Mouse (Mus musculus) left cerebral cortex, postnatal 14 days (tissue): ENCODE measurements around the gene Kcnc2. TPM values are rescaled to one million over a fixed set of nuclear protein-coding genes. Genes with fewer than 3 reads are reported as not detected.
"Not testable (repeated sequence)": the region's sequence is repeated elsewhere in the genome, so short reads cannot be mapped to it uniquely, and the experiment has no call there.

Source experiments
- DNase-seq, 2 experiments: peaks; one replicate each; pipeline ENCODE4 v3.0.0; 2021 to 2022; ENCODE audit warnings: low spot score in 2 of 2, mixed read lengths in 1 of 2
- intact Hi-C: fragments of 180-260 bp; cut with DNase I; formaldehyde crosslinking; loops from one replicate; pipeline ENCODE4 v1.15.1; 2025
- long read RNA-seq, 2 experiments: library from polyadenylated mRNA; stranded (forward); transcript quantifications; one replicate each; pipeline ENCODE4 v2.0.0; 2021
- total RNA-seq, 2 experiments: library from RNA; stranded (reverse); gene quantifications; 2 replicates each; pipeline ENCODE4 v1.2.3; 2021

Gene Kcnc2
- 10 to 100 TPM; 67.1 to 68.4 TPM for total RNA-seq
- long read RNA-seq, experiment 1, full-length matches to known transcripts: 1 of 51 reads
- long read RNA-seq, experiment 1, partial matches to known transcripts: 26 of 51 reads
- long read RNA-seq, experiment 1, other reads (novel, unspliced or antisense): 24 of 51 reads
- long read RNA-seq, experiment 2, partial matches to known transcripts: 14 of 33 reads
- long read RNA-seq, experiment 2, other reads (novel, unspliced or antisense): 19 of 33 reads

DNA sequence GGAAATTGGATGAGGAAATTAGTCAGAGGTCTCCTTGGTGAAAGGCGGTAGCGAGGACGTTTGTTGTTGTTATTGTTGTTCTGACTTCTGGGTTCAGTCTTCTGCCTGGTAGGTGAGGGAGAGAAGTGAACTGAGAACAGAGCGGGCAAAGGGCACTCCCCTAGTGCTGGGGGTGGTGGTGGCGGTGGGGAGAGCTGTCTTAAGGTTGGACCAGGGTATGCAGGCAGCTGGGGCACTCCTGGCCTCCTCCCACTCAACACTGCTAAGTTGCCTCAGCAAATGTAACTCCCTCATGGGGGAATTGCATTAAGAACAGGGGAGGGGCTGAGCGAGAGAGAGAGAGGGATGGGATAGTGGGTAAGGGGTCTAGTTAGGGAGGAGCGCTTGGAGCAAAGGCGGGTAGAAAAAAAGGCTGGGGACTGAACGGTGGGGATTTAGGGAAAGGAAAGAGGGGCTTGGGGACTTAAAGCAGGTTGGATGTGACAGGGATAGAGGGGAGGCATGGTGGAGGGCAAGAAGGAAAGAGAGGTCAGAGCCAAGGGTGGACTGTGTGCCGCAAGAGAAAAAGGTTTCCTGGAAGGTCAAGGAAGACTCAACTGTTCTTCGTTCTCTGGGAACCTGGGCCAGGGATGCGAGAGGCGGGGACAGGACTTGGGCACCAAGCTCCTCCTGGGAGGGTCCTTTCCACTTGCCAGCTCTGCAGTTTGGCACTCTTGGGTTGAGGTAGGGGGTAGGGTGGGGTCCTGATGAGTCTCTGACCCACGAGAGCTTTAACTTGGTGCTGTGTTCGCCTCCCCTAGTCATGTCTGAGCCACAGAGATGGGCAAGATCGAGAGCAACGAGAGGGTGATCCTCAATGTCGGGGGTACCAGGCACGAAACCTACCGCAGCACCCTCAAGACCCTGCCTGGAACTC, at the start of gene Kcnc2:
TSS of gene Kcnc2 (plus strand) at position 235 of the 916 bp plus-strand sequence.
- intact Hi-C loops: no loop called here
- DNase-seq: no peak

DNA sequence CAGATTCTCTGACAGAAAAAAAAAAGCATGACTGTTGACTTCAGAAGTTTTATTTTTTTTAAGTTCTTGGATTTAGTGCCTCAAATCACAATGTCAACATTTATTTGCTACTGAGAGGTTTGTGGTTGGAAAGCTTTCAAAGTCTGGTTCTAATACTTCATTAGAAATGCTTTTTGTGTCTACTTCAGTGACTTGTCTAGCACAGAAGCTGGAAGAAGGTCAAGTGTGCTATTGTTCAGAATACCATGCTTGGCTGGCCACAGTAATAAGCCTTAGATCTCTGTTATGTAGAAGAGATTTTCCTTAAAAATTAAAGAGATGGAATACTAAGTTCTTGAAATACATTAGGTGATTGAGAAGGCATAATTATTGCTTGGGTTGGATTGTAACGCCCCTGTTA, 43.8 kb upstream of the Kcnc2 start:
- no peak for DNase-seq
- intact Hi-C loops: no loop called here

DNA sequence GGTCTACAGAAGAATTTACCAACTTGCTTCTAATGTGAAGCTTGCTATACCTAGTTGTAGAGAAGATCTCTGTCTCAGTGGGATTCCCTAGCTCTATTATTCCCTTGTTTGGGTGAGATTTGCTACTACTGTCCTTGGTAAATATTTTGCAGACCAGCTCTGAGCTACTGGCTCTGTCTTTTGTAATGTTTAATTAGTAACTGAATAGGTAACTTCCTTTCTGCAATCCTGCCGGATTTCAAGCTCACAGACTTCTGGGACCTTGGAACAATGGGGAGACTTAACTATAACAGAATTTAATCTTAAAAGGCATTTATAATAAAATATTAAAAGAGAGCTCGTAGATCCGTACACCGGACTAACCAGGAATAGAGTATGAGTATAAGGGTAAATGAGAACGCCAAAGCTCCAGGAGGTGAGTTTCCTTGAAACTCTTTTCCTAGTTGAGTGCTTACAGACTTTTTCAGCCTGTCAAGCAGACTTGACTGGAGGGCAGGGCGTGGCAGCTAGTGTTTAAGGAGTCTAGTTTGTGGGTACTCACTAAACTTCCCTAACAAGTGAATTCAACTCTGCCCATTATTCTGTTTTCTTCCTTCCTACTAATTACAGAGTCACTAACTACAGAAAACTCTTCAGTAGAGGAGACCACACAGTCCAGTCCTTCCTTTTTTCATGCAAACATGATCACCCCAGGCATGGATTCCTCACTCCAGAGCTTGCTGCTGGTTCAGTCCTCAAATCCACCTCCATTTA, 41.7 kb upstream of the Kcnc2 start:
- intact Hi-C loops, DNase-seq: not testable (repeated sequence)

DNA sequence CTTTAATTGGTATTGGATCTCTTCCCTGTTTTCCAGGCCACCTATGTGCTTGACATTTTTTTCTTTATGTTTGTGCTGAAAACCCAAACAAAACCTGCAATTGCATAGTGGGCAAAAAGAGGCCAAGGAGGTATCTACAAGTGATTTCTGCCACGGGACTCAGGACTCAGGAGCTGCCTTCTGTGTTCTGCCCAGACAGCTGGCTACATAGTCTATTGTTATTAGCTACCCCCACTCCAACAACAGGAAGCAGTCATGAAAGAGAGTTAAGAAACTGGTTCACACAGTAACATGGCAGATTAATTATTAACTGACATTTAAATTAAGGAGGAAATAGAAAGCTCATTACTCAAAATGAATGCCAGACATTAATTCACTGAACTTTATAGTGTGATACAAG, 38.2 kb upstream of the Kcnc2 start:
- intact Hi-C loops, DNase-seq: not testable (repeated sequence)

DNA sequence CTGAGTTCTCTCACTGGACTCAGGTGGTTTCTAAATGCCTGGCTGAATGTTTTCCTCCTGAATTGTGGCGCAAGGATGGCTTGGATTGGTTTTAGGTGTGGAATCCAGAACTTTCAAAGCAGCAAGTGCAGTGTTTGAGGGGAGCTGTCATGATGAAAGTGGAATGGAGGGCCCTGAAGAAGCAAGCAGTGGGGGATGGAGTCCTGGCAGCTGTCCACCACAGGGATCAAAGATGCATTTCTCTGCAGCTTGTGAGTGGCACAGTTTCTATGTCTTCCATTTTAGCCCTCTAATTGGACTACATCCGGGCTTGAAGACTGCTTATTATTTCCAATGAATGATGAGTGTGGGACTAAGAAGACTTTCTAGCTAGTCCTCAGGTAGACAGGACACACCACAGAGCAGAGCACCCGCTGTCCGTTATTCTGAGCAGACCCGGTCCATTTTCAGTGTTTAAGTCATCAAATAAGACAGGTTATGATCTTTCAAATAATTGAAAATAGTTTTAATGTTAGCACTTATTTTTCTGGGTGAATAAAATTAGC, 35.5 kb upstream of the Kcnc2 start:
- DNase-seq, intact Hi-C loops: not testable (repeated sequence)

DNA sequence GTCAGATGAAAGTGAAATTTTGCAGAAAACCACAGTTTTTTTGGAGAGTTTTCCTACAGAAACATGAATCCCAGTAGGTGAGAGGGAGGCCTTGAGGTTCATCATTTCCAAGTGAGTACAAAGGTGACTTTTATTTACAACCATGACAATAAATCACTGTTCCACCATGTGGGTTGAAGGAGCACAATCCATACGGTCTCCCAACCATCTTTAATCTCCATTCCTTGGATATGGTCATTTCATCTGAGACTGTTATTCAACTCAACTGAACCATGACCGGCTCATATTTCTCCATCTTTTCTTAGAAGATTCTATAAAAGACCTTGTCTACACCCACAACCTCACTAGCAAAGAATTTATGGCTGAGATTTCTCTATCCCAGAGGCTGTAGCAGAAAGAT, 22.6 kb upstream of the Kcnc2 start:
- DNase-seq: no peak
- intact Hi-C loops: no loop called here

DNA sequence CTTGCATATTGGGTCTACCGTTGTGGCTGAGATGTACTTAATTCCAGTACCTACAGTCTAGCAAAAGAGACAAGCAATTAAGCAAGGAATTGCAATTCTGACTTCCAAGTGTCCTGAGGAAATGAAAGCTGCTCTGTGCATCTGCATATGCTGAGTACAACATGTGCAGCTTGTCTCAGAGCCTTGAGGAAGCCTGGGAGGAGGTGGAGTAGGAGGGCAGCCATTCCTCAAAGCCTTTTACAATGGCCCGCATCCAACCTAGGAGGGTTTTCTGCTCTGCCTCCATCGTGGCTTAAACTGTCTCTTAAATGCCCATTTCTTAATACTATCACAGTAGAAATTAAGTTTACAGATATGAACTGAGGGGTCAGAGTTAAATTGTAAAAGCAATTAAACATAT, 7.5 kb upstream of the Kcnc2 start:
- peak in 1 of 2 experiments; percentile 29 for DNase-seq
- intact Hi-C loops: no loop called here

DNA sequence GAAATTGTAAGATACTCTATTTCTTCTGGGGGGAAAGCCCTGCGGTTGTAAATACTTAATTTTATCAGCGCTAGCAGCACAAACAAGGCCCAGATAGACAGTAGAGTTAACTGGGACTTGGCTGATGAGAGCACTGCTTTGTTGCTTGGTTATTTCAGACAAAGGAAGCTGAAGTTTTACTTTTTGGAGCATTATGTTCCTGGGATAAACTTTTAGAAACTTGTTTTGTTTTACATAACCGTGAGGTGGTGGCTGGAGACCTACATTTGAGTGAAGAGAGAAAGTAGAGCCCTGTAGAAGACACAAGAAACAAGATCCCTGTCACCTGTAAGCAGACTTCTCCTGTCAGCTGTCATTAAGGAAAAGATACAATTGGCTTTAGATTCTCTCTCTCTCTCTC, 1.4 kb upstream of the Kcnc2 start:
- intact Hi-C loops: no loop called here
- DNase-seq: no peak

DNA sequence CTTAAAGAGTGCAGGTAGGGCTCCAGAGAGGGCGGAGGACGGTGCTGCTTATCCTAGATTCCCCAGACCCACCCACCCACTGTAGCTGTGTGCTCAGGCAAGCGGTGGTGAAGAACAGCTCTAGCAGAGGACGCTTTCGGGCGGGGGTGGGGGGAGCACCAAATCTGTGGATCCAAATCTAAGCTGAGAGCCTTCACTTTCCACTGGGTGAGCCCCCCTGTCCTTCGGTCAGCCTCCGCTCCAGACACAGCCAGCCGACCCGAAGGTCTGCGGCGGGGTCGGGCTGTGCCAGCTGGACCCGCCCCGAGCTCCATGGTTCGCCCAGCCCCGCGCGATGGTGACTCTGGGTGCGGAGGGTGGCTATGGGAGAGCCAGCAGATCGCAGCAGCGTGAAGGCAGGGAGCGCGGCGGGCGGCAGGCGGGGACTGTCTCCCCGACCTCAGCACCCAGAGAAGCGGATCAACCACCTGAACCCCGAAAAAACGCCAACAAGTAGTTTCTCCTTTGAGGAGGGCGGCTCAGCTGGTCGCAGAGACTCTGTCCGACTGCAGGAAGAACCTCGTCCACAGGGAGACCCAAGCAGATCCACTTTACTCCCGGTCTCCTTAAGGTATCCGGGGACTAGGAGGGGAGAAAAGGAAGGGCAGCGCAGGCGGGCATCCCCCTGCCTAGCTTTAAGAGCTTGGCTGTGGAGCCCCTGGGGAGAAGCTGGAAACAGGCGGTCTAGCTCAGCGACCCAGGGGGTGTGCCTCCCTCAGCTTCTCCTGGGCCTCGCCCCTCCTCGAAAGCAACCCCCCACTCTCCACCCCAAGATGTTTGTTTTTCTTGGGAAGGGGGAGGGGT, 761 bp upstream of the Kcnc2 start:
- intact Hi-C loops: no loop called here
- DNase-seq: no peak

DNA sequence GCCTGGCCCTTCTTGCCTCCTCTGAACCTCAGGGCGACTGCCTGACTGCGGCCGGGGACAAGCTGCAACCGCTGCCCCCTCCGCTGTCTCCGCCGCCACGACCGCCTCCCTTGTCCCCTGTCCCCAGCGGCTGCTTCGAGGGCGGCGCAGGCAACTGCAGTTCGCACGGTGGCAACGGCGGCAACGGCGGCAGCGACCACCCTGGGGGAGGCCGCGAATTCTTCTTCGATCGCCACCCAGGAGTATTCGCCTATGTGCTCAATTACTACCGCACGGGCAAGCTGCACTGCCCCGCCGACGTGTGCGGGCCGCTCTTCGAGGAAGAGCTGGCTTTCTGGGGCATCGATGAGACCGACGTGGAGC, 863 bp downstream of the Kcnc2 start:
- DNase-seq: no peak
- intact Hi-C loops: no loop called here

DNA sequence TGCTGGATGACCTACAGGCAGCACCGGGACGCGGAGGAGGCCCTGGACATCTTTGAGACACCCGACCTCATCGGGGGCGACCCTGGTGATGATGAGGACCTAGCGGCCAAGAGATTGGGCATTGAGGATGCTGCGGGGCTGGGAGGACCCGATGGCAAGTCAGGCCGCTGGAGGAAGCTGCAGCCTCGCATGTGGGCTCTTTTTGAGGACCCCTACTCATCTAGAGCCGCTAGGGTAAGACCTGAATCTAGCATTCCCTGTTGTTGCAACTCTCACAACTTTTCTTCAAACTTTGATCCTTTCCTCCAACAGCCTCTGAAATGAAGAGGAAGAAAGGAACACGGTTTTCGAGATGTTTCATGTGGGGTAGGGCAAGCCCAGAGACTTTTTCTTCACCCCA, 1.2 kb downstream of the Kcnc2 start:
- no peak for DNase-seq
- intact Hi-C loops: no loop called here

DNA sequence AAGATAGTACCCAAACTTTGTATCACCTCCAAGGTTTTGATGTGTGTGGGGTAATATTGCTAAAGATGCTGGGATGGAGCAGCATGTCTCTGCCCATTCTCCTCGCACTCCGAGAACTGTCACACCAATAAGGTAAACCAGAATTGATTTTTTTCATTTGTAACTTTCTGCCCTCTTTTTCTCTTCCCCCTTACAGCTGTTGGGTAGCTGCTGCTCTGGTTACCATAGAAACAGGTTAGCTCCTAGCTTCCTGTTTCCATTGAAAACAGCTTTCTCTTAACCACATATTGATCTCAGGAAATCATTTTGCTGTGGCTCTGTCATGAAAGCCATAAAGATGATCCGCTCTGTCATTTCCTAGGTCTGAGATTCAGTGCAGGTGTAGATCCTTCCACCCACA, 7.1 kb downstream of the Kcnc2 start:
- intact Hi-C loops: no loop called here
- no peak for DNase-seq

DNA sequence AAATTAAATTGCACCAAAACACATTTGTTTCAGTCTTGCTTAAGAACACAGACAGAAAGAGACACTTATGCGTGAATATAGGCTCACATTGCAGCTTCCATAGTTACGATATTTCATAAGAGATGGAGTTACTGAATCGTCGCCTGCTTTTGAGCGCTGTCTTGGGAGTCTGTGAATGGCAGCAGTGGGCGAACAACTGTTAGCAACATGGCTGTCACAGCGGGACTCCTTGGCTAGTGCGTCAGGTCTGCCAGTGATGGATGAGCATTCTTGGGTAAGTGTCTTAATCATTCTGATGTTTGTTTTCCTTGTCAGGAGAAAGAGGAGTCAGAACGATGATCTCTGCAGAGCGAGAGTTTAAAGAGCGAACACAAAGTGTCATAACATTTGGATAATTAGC, 44.2 kb downstream of the Kcnc2 start:
- DNase-seq: peak; percentile 10 to 28
- intact Hi-C loops: no loop called here

DNA sequence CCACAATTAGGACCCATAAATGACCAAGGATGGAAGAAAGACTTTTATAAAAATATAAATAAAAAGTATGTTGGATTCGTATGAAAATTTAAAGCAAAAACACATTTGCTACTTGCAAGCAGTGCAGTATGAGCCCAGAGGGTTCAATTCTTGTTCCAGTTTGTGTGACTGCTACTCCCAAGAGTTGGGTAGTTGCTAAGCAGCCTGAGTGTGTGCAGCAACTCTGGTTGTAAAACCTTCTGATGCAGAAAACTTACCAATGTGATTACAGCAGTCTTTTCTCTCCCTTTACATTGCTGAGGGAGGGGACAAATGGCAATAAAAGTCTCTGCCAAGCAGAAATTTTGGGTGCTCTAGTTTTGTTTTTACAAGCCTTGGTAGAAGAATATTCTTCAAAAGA, 46.9 kb downstream of the Kcnc2 start:
- intact Hi-C loops: no loop called here
- no peak for DNase-seq

DNA sequence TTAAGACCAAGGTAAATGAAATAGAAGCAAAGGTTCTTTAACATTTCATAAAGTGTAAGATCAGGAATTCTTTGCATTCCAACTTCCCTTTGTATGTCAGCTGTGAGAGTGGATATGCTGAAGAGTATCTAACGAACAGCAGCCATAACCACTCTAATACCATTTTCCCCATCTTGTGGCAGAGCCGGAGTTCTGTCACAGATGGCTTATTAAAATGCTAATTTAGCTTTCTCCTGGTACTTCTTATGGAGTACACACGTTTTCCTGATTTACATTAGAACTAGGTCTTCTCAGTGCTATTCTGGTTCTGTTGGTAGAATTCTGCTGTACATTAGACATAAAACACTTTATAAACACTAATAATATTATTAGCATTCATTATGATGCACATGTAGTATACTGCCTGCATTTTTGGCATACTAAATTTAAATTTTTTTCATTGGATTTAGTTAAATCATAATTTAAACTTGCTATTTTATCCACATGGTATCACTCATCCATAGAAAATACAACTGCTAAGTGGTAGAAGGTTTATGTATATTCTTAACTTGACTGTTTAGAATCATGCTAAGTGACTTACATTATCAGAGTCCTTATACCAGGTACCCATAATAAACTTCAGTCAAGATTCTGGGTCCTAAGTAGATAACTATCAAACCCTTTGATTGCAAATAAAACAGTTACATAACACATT, 86.9 kb downstream of the Kcnc2 start:
- intact Hi-C loops: no loop called here
- no peak for DNase-seq

DNA sequence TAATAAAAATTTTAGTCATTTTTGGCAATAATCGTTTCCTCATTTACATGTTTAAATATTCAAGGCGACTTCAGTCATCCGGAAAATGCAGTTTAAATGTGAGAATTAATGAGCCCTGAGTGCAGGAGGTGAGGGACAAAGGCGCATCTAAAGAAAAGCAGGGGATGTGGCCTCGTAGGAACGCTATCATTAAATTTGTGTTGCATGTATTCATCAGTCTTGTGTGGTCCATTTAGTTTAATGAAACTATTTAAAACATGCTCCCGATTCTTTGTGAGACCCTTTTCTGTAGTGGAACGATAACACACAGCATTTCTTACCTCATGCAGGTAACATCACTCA, 87.4 kb downstream of the Kcnc2 start:
- intact Hi-C loops: no loop called here
- DNase-seq: no peak

DNA sequence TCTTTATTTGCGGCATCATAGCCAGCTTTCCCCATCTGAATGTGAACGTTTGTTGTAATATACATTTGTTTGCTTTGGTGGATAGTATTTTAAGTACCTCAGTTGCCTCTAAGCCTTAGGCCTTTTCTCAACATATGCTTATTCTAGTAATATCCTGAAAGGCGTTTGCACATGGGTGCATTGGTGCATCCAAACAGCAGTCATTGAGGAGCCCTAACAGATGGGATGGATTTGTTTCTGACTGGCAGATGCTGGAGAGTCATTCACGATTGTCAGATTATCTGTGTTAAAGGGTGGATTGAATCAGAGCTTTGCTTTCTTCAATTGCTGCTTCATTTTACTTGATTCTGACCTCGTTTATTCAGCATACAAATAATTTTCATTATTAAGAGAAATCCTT, 89.8 kb downstream of the Kcnc2 start:
- intact Hi-C loops: no loop called here
- no peak for DNase-seq

DNA sequence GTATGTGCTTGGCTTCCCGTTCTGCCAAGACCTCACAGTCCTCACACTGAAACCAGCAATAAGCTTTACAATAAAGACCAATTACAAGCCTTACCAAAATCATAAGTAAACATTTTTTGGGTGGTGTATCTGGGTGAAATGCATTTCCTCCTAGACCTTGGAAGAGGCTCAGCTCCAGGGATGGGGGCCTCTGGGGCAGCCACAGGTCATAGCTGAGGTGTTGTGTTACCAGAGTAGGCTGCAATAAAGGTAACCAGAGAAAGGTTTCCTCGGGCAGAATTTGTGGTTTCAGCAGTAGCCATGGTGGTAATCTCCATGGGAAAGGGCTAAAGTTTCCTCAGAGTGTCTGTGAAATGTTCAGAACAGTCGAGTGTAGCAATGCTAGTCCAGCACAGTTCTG, 97.4 kb downstream of the Kcnc2 start:
- intact Hi-C loops: no loop called here
- DNase-seq: no peak

DNA sequence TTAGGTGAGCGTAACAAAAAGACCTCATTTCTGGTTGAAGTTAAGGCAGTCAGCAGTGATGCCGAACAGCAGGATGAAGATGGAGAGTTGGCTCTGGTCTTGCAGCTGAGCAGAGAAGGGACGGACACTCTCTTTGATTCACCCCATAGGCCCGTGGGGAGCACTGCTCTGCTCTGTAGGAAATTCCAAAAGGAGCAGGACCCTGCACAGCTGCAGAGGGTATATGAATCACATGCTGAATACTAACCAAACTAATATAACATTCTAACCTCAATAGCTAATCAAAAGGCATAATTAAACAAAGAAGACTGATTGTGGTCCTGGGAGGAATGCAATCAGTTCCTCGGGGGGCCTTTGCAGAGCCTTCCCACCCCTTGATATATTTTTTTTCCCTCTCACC, 106.2 kb downstream of the Kcnc2 start:
- DNase-seq: no peak
- intact Hi-C loops: no loop called here
